Mouse (Mus musculus) neural tube, postnatal 0 days (tissue): Measurements from ENCODE around the gene Zbp1. TPM values are rescaled to one million over a fixed set of nuclear protein-coding genes. Genes with fewer than 3 reads are reported as not detected.

Experiments
- polyA plus RNA-seq: library from polyadenylated mRNA; unstranded; fragments of >200 nt; fragmentation: Nextera tagmentation; extraction: Ambion mirVana; gene quantifications from 2 replicates; pipeline ENCODE4 v1.2.1, GENCODE M21; 2015

Zbp1 gene
- 1.2 and 1.4 TPM in 2 replicates for polyA plus RNA-seq

DNA sequence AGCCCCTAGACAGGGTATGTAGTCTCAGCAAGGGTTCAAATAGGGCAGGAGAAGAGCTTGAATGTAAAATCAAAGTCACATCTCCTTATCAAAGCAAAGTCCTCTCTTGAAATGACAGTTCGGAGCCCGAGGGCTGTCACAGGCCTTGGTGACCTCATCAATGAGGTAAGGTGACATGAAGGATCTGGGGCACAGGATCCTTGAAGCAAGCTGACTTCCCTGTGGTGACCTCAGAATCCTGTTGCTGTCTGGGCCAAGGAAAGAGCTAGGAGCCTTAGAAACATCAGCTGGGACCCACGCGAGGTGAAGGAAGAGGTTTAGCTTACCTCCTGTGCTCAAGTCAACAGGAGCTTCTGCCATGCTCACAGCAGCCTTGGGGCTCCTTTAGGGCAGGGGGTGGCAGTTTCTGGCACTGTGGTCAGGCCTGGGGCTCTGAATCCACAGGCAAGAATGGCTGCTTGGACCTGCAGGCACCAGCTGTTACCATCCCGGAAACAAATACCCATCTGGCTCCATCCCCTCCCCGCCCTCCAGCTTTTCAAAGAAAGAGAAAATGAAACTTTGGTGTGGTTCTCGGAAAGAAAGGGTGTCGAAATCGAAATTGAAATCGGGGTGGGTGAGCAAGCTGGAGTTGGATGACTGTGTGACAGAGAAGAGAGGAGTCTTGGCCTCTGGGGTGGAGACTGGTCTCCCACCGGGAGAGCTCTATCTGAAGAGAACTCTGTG lies at the start of gene Zbp1:
Gene Zbp1 (minus strand): TSS at position 508 of the 726 bp plus-strand sequence.

Other genes with a start within 250 kb of the Zbp1 start
- 0.54 and 0.65 TPM in 2 replicates for gene Spo11, start 241.2 kb downstream of the Zbp1 start, polyA plus RNA-seq
- 106 and 112 TPM in 2 replicates for gene Rae1, start 218.8 kb downstream of the Zbp1 start, polyA plus RNA-seq
- 6.6 and 8.1 TPM in 2 replicates for gene Rbm38, start 198.4 kb downstream of the Zbp1 start, polyA plus RNA-seq
- 0.09 and 0.12 TPM in 2 replicates for gene Ctcfl, start 99.4 kb downstream of the Zbp1 start, polyA plus RNA-seq
- 0.25 and 0.73 TPM in 2 replicates for gene Pck1, start 65.9 kb downstream of the Zbp1 start, polyA plus RNA-seq
- 4.6 and 5.2 TPM in 2 replicates for gene Pmepa1, start 57.6 kb upstream of the Zbp1 start, polyA plus RNA-seq